8 mouse cellular contexts compared by ENCODE assay signal in the genomic region with DNA sequence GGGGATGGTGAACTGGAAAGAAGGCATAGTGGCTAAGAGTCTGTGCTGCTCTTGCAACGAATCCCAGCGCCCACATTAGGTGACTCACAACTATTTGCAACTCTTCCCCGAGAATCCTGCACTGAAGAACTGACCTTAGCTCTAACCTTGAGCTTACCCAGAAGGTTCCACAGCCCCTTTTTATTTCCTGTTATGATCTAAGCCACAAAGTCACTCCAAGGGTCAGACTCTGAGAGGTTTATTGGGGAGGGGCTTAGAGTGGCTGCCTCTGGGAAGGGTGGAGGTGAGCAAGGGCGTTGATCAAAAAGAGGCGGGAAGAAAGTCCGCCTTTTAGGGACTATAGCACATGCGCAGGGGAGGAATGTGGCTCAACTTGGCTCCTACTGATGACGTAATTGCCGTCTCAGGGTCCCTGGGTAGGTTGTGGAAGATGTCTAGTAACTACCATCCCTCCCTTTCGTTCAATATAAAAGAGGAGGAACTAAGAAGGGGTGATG. TPM values are rescaled to one million over a fixed set of nuclear protein-coding genes. Genes with fewer than 3 reads are reported as not detected.
DNase-seq lines count a peak whose midpoint lies in the region; ATAC-seq and TF ChIP-seq lines count a peak whose summit lies in the region.

No protein-coding gene starts in this region.

- H3K4me3 ChIP-seq in heart, embryonic 10.5 days, result peak overlapping the region; percentile 80
- H3K4me3 ChIP-seq in G1E (ENCODE audit: low read depth, low read length), result peak overlapping the region; percentile 96
- H3K4me3 ChIP-seq in forebrain, embryonic 12.5 days (replicated peaks), result peak overlapping the region; percentile 80
- H3K4me3 ChIP-seq in kidney, postnatal 0 days (replicated peaks; ENCODE audit: low read depth, low read length), result peak overlapping the region; percentile 87
- H3K4me3 ChIP-seq in midbrain, embryonic 15.5 days, result peak overlapping the region; percentile 88

- peak overlapping the region; percentile 97 for H3K27ac ChIP-seq in heart, embryonic 10.5 days
- H3K27ac ChIP-seq in forebrain, embryonic 12.5 days, result no peak overlapping the region
- peak overlapping the region; percentile 90 for H3K27ac ChIP-seq in kidney, postnatal 0 days
- peak overlapping the region; percentile 83 for H3K27ac ChIP-seq in midbrain, embryonic 15.5 days

- peak; percentile 70 for ATAC-seq in G1E (ENCODE audit: extremely low read depth, insufficient number of reproducible peaks, low FRiP score, poor library complexity, severe bottlenecking)
- ATAC-seq in forebrain, embryonic 12.5 days (ENCODE audit: low FRiP score), result no peak
- peak; percentile 31 for ATAC-seq in kidney, postnatal 0 days (replicated peaks; ENCODE audit: low FRiP score, low read depth)
- ATAC-seq in midbrain, embryonic 15.5 days (replicated peaks), result no peak; the same call in 1 of the 2 replicates

- TF ChIP-seq CTCF in G1E (IDR thresholded peaks at IDR 0.05; ENCODE audit: low read depth, low read length), result no peak
- TF ChIP-seq CTCF in kidney, postnatal 0 days (IDR thresholded peaks at IDR 0.05; ENCODE audit: low read depth), result no peak

- WGBS in heart, embryonic 10.5 days, result 41% methylated on average over 10 of the region's 10 CpGs
- 54% methylated on average over 10 of the region's 10 CpGs for WGBS in forebrain, embryonic 12.5 days
- WGBS in kidney, postnatal 0 days, result 49% methylated on average over 10 of the region's 10 CpGs
- WGBS in midbrain, embryonic 15.5 days, result 50% methylated on average over 10 of the region's 10 CpGs

- no peaks in the 10 kb centered on the region for H3K9me3 ChIP-seq in heart, embryonic 10.5 days
- H3K9me3 ChIP-seq in G1E (replicated peaks), result no peaks in the 10 kb centered on the region
- H3K9me3 ChIP-seq in forebrain, embryonic 12.5 days, result no peaks in the 10 kb centered on the region
- H3K9me3 ChIP-seq in kidney, postnatal 0 days (replicated peaks; ENCODE audit: low read length), result no peaks in the 10 kb centered on the region
- no peaks in the 10 kb centered on the region for H3K9me3 ChIP-seq in midbrain, embryonic 15.5 days

- H3K27me3 ChIP-seq in heart, embryonic 10.5 days (ENCODE audit: insufficient read depth, poor library complexity, severe bottlenecking), result peaks cover 6% of the 10 kb centered on the region; the same call in 1 of the 2 replicates
- no peaks in the 10 kb centered on the region for H3K27me3 ChIP-seq in G1E (ENCODE audit: insufficient read depth, low read length)
- H3K27me3 ChIP-seq in forebrain, embryonic 12.5 days, result no peaks in the 10 kb centered on the region
- H3K27me3 ChIP-seq in kidney, postnatal 0 days (ENCODE audit: insufficient read depth, low read length), result no peaks in the 10 kb centered on the region
- H3K27me3 ChIP-seq in midbrain, embryonic 15.5 days (replicated peaks), result no peaks in the 10 kb centered on the region

- peaks cover 18% of the 10 kb centered on the region for H3K36me3 ChIP-seq in heart, embryonic 10.5 days
- peaks cover 61% of the 10 kb centered on the region for H3K36me3 ChIP-seq in G1E (replicated peaks)
- peaks cover 7% of the 10 kb centered on the region; the same call in 1 of the 2 replicates for H3K36me3 ChIP-seq in forebrain, embryonic 12.5 days (replicated peaks)
- H3K36me3 ChIP-seq in kidney, postnatal 0 days (ENCODE audit: insufficient read depth, low read length), result 0 out of 2 replicates have a peak, but pooled peaks cover 5% of the 10 kb centered on the region
- H3K36me3 ChIP-seq in midbrain, embryonic 15.5 days (replicated peaks), result no peaks in the 10 kb centered on the region; the same call in 1 of the 2 replicates

- DNase-seq in heart, embryonic 10.5 days (ENCODE audit: low spot score), result no peak
- no peak for DNase-seq in heart, postnatal 25 days (ENCODE audit: low spot score)
- peak; percentile 78 for DNase-seq in G1E (ENCODE audit: low spot score)
- peak; percentile 4 for DNase-seq in kidney, postnatal 0 days (ENCODE audit: low spot score)
- DNase-seq in gastrocnemius, postnatal 14 days, result no peak
- DNase-seq in ovary, postnatal 10 days (ENCODE audit: low spot score), result no peak

- no peak overlapping the region for H3K9ac ChIP-seq in forebrain, embryonic 12.5 days
- peak overlapping the region; percentile 94; the same call in 1 of the 2 replicates for H3K9ac ChIP-seq in kidney, postnatal 0 days (ENCODE audit: low read depth, low read length)
- H3K9ac ChIP-seq in midbrain, embryonic 15.5 days, result peak overlapping the region; percentile 88

- intact Hi-C loops in heart, postnatal 25 days (cut with DNase I), result no loop called here
- intact Hi-C loops in gastrocnemius, postnatal 14 days (cut with DNase I; ENCODE audit: low total_unique reads), result no loop called here

- H3K4me1 ChIP-seq in heart, embryonic 10.5 days, result peaks cover 23% of the 10 kb centered on the region
- peaks cover 43% of the 10 kb centered on the region for H3K4me1 ChIP-seq in G1E (ENCODE audit: insufficient read depth, low read depth, low read length)
- peaks cover 19% of the 10 kb centered on the region for H3K4me1 ChIP-seq in forebrain, embryonic 12.5 days
- peaks cover 11% of the 10 kb centered on the region; the same call in 1 of the 2 replicates for H3K4me1 ChIP-seq in kidney, postnatal 0 days (replicated peaks; ENCODE audit: insufficient read depth, low read length)
- H3K4me1 ChIP-seq in midbrain, embryonic 15.5 days, result peaks cover 18% of the 10 kb centered on the region

- peak overlapping the region; percentile 98 for H3K4me2 ChIP-seq in forebrain, embryonic 12.5 days
- H3K4me2 ChIP-seq in kidney, postnatal 0 days (ENCODE audit: low read length), result peak overlapping the region; percentile 96
- peak overlapping the region; percentile 97 for H3K4me2 ChIP-seq in midbrain, embryonic 15.5 days

RNA-seq across cellular contexts. Expression of gene Zfp64, which starts 0.5 kb away (rescaled TPM):
- 24.7 and 30.7 TPM in 2 replicates for polyA plus RNA-seq in heart, embryonic 10.5 days (2016; fragmentation: Nextera tagmentation; extraction: Ambion mirVana)
- 1 to 10 TPM; 8.7 to 8.8 TPM for total RNA-seq in heart, postnatal 25 days (2021)
- total RNA-seq in G1E (2014; fragmentation: Nextera tagmentation), result 65.2 and 66.2 TPM in 2 replicates
- 37.4 and 39.8 TPM in 2 replicates for total RNA-seq in G1E (2017)
- polyA plus RNA-seq in G1E (2012), result 98.5 and 110 TPM in 2 replicates
- 35.5 and 38.0 TPM in 2 replicates for polyA plus RNA-seq in forebrain, embryonic 12.5 days (2016; fragmentation: Nextera tagmentation; extraction: Ambion mirVana)
- polyA plus RNA-seq in kidney, postnatal 0 days (2015; fragmentation: Nextera tagmentation; extraction: Ambion mirVana), result 20.4 and 22.0 TPM in 2 replicates
- 44.5 and 46.9 TPM in 2 replicates for polyA plus RNA-seq in midbrain, embryonic 15.5 days (2015; fragmentation: Nextera tagmentation; extraction: Ambion mirVana)
- 1 to 10 TPM; 7.8 to 8.0 TPM for total RNA-seq in gastrocnemius, postnatal 14 days (2021)

Comparison
In these comparisons a context has a peak if more than half of its experiments do, and no peak if none do; other contexts are left out.
1. DNase-seq: peak in G1E (single experiment) and kidney, postnatal 0 days (single experiment); none in heart, embryonic 10.5 days (single experiment), heart, postnatal 25 days (single experiment), gastrocnemius, postnatal 14 days (single experiment) and ovary, postnatal 10 days (single experiment).
2. ATAC-seq: peak in G1E (single experiment) and kidney, postnatal 0 days (single experiment); none in forebrain, embryonic 12.5 days (single experiment) and midbrain, embryonic 15.5 days (single experiment).
3. Peak in every context shown above with its lines, with median percentiles within 50 percentile points of each other: H3K4me3 ChIP-seq and H3K4me2 ChIP-seq.